Mouse (Mus musculus): ENCODE data around the gene Cyp4b1. TPM values are rescaled to one million over a fixed set of nuclear protein-coding genes. Genes with fewer than 3 reads are reported as not detected.
"Not testable (repeated sequence)": the region's sequence is repeated elsewhere in the genome, so short reads cannot be mapped to it uniquely, and the experiment has no call there.

Gene Cyp4b1
- polyA plus RNA-seq, 1 experiment: not detected

GRCm38 (mm10) chr4:115614005-115614404, 33.5 kb downstream of the Cyp4b1 start:
- Histone ChIP-seq H3K9me3 (replicated peaks; ENCODE audit: control insufficient read depth, insufficient read depth, low read length, poor library complexity, severe bottlenecking) (no peaks in the 10 kb centered on the region), H3K27ac (ENCODE audit: insufficient read depth, low read length) (no peak overlapping the region), H3K4me3 (ENCODE audit: low read depth, low read length) (no peak overlapping the region), H3K27me3 (ENCODE audit: control insufficient read depth, insufficient read depth, low read length, poor library complexity, severe bottlenecking) (no peaks in the 10 kb centered on the region), H3K9ac (ENCODE audit: low read depth, poor library complexity, severe bottlenecking) (no peak overlapping the region), H3K36me3 (ENCODE audit: control insufficient read depth, insufficient read depth, low read length, poor library complexity, severe bottlenecking) (no peaks in the 10 kb centered on the region), H3K4me1 (ENCODE audit: control insufficient read depth, insufficient read depth, low read length) (no peaks in the 10 kb centered on the region)
- TF ChIP-seq CTCF (IDR thresholded peaks at IDR 0.05; ENCODE audit: low read depth, low read length) (no peak), POLR2A (IDR thresholded peaks at IDR 0.05; ENCODE audit: insufficient read depth, low read length) (no peak), EP300 (IDR thresholded peaks at IDR 0.05; ENCODE audit: insufficient read depth, low read depth, low read length) (no peak)

- H3K36me3 ChIP-seq (ENCODE audit: control insufficient read depth, insufficient read depth, low read length, poor library complexity, severe bottlenecking); H3K27me3 ChIP-seq (ENCODE audit: control insufficient read depth, insufficient read depth, low read length, poor library complexity, severe bottlenecking); H3K27ac ChIP-seq (ENCODE audit: insufficient read depth, low read length); H3K9me3 ChIP-seq (replicated peaks; ENCODE audit: control insufficient read depth, insufficient read depth, low read length, poor library complexity, severe bottlenecking); H3K4me3 ChIP-seq (ENCODE audit: low read depth, low read length); H3K4me1 ChIP-seq (ENCODE audit: control insufficient read depth, insufficient read depth, low read length); H3K9ac ChIP-seq (ENCODE audit: low read depth, poor library complexity, severe bottlenecking): not testable (repeated sequence)
Observed at GRCm38 (mm10) chr4:115600611-115601010, 46.9 kb downstream of the Cyp4b1 start, which contains the start of gene Cyp4a32. TSS of gene Cyp4a32 (plus strand) at chr4:115600969.

GRCm38 (mm10) chr4:115596824-115597336, 50.6 kb downstream of the Cyp4b1 start:
- no peaks in the 10 kb centered on the region for H3K36me3 ChIP-seq (ENCODE audit: control insufficient read depth, insufficient read depth, low read length, poor library complexity, severe bottlenecking)
- H3K4me3 ChIP-seq (ENCODE audit: low read depth, low read length): no peak overlapping the region
- H3K4me1 ChIP-seq (ENCODE audit: control insufficient read depth, insufficient read depth, low read length): no peaks in the 10 kb centered on the region
- no peak overlapping the region for H3K27ac ChIP-seq (ENCODE audit: insufficient read depth, low read length)
- H3K9me3 ChIP-seq (replicated peaks; ENCODE audit: control insufficient read depth, insufficient read depth, low read length, poor library complexity, severe bottlenecking): no peaks in the 10 kb centered on the region; the same call in 1 of the 2 replicates
- no peaks in the 10 kb centered on the region for H3K27me3 ChIP-seq (ENCODE audit: control insufficient read depth, insufficient read depth, low read length, poor library complexity, severe bottlenecking)
- TF ChIP-seq EP300 (IDR thresholded peaks at IDR 0.05; ENCODE audit: insufficient read depth, low read depth, low read length) (no peak), CTCF (IDR thresholded peaks at IDR 0.05; ENCODE audit: low read depth, low read length) (no peak), POLR2A (IDR thresholded peaks at IDR 0.05; ENCODE audit: insufficient read depth, low read length) (no peak)
- H3K9ac ChIP-seq (ENCODE audit: low read depth, poor library complexity, severe bottlenecking): no peak overlapping the region

GRCm38 (mm10) chr4:115596357-115596756, 51.2 kb downstream of the Cyp4b1 start:
- no peak for TF ChIP-seq POLR2A (IDR thresholded peaks at IDR 0.05; ENCODE audit: insufficient read depth, low read length)
- TF ChIP-seq EP300 (IDR thresholded peaks at IDR 0.05; ENCODE audit: insufficient read depth, low read depth, low read length): no peak
- no peak for TF ChIP-seq CTCF (IDR thresholded peaks at IDR 0.05; ENCODE audit: low read depth, low read length)
- no peaks in the 10 kb centered on the region for H3K4me1 ChIP-seq (ENCODE audit: control insufficient read depth, insufficient read depth, low read length)
- H3K4me3 ChIP-seq (ENCODE audit: low read depth, low read length): no peak overlapping the region
- H3K9me3 ChIP-seq (replicated peaks; ENCODE audit: control insufficient read depth, insufficient read depth, low read length, poor library complexity, severe bottlenecking): no peaks in the 10 kb centered on the region; the same call in 1 of the 2 replicates
- no peak overlapping the region for H3K9ac ChIP-seq (ENCODE audit: low read depth, poor library complexity, severe bottlenecking)
- no peaks in the 10 kb centered on the region for H3K36me3 ChIP-seq (ENCODE audit: control insufficient read depth, insufficient read depth, low read length, poor library complexity, severe bottlenecking)
- H3K27me3 ChIP-seq (ENCODE audit: control insufficient read depth, insufficient read depth, low read length, poor library complexity, severe bottlenecking): no peaks in the 10 kb centered on the region
- H3K27ac ChIP-seq (ENCODE audit: insufficient read depth, low read length): no peak overlapping the region

GRCm38 (mm10) chr4:115583036-115583435, 64.5 kb downstream of the Cyp4b1 start:
- no peak for TF ChIP-seq EP300 (IDR thresholded peaks at IDR 0.05; ENCODE audit: insufficient read depth, low read depth, low read length)
- TF ChIP-seq POLR2A (IDR thresholded peaks at IDR 0.05; ENCODE audit: insufficient read depth, low read length): no peak
- no peak for TF ChIP-seq CTCF (IDR thresholded peaks at IDR 0.05; ENCODE audit: low read depth, low read length)
- Histone ChIP-seq H3K9ac (ENCODE audit: low read depth, poor library complexity, severe bottlenecking) (no peak overlapping the region), H3K27ac (ENCODE audit: insufficient read depth, low read length) (no peak overlapping the region), H3K4me3 (ENCODE audit: low read depth, low read length) (no peak overlapping the region), H3K27me3 (ENCODE audit: control insufficient read depth, insufficient read depth, low read length, poor library complexity, severe bottlenecking) (no peaks in the 10 kb centered on the region), H3K36me3 (ENCODE audit: control insufficient read depth, insufficient read depth, low read length, poor library complexity, severe bottlenecking) (no peaks in the 10 kb centered on the region), H3K9me3 (replicated peaks; ENCODE audit: control insufficient read depth, insufficient read depth, low read length, poor library complexity, severe bottlenecking) (no peaks in the 10 kb centered on the region), H3K4me1 (ENCODE audit: control insufficient read depth, insufficient read depth, low read length) (no peaks in the 10 kb centered on the region)

- TF ChIP-seq CTCF (IDR thresholded peaks at IDR 0.05; ENCODE audit: low read depth, low read length): no peak
- TF ChIP-seq EP300 (IDR thresholded peaks at IDR 0.05; ENCODE audit: insufficient read depth, low read depth, low read length): no peak
- no peak for TF ChIP-seq POLR2A (IDR thresholded peaks at IDR 0.05; ENCODE audit: insufficient read depth, low read length)
- Histone ChIP-seq H3K36me3 (ENCODE audit: control insufficient read depth, insufficient read depth, low read length, poor library complexity, severe bottlenecking) (no peaks in the 10 kb centered on the region), H3K9ac (ENCODE audit: low read depth, poor library complexity, severe bottlenecking) (no peak overlapping the region), H3K9me3 (replicated peaks; ENCODE audit: control insufficient read depth, insufficient read depth, low read length, poor library complexity, severe bottlenecking) (no peaks in the 10 kb centered on the region), H3K27ac (ENCODE audit: insufficient read depth, low read length) (no peak overlapping the region), H3K4me1 (ENCODE audit: control insufficient read depth, insufficient read depth, low read length) (no peaks in the 10 kb centered on the region), H3K27me3 (ENCODE audit: control insufficient read depth, insufficient read depth, low read length, poor library complexity, severe bottlenecking) (no peaks in the 10 kb centered on the region), H3K4me3 (ENCODE audit: low read depth, low read length) (no peak overlapping the region)
Observed at GRCm38 (mm10) chr4:115575776-115576175, 71.7 kb downstream of the Cyp4b1 start.
